ENCODE assay signal across 8 mouse cellular contexts in the genomic region with DNA sequence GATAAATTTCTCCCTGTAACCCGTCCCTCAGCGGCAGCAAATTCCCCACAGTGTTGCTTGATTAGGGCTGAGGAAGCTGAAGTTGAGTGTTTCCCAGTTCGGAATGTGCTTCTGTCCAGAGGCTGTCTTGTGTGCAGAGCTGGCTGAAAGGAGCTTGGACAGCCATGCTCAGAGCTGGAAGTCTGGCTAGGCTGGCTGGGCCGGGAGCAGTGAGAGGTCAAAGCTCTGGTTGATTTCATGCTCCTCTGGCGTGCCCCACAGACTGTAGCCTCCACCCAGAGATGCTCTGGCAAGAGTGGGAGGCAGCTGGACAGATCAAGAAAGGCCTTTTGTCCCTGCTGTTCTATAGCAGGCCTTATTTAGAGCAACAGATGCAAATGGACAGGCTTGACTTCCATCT.
DNase-seq lines count a peak whose midpoint lies in the region; ATAC-seq and TF ChIP-seq lines count a peak whose summit lies in the region.

No protein-coding gene starts in this region.

- H3K4me1 ChIP-seq in liver, adult 2 months (ENCODE audit: control insufficient read depth, insufficient read depth, low read length) = no peaks in the 10 kb centered on the region
- H3K4me1 ChIP-seq in liver, embryonic 12.5 days = no peaks in the 10 kb centered on the region
- no peaks in the 10 kb centered on the region for H3K4me1 ChIP-seq in embryonic facial prominence, embryonic 14.5 days (ENCODE audit: control insufficient read depth, insufficient read depth, low read length)
- peaks cover 7 to 10% of the 10 kb centered on the region in 2 experiments for H3K4me1 ChIP-seq in heart, embryonic 14.5 days (ENCODE audit: control insufficient read depth in 2 of 2, insufficient read depth in 2 of 2, low read length in 2 of 2)
- H3K4me1 ChIP-seq in limb, embryonic 10.5 days = peaks cover 21% of the 10 kb centered on the region
- H3K4me1 ChIP-seq in neural tube, embryonic 15.5 days = peaks cover 10% of the 10 kb centered on the region; the same call in 1 of the 2 replicates

- H3K9ac ChIP-seq in liver, adult 2 months (ENCODE audit: low read depth, low read length) = no peak overlapping the region
- H3K9ac ChIP-seq in liver, embryonic 12.5 days = no peak overlapping the region
- no peak overlapping the region for H3K9ac ChIP-seq in embryonic facial prominence, embryonic 14.5 days (ENCODE audit: low read depth, low read length)
- H3K9ac ChIP-seq in heart, embryonic 14.5 days (ENCODE audit: low read length) = no peak overlapping the region
- no peak overlapping the region for H3K9ac ChIP-seq in neural tube, embryonic 15.5 days (replicated peaks)

- 81% methylated on average over 5 of the region's 5 CpGs for WGBS in liver, adult 2 months
- 75% methylated on average over 5 of the region's 5 CpGs for WGBS in liver, embryonic 12.5 days (ENCODE audit: insufficient replicate concordance)
- WGBS in embryonic facial prominence, embryonic 14.5 days = 28% methylated on average over 5 of the region's 5 CpGs
- WGBS in heart, embryonic 14.5 days = 21% methylated on average over 5 of the region's 5 CpGs
- WGBS in limb, embryonic 10.5 days = 56% methylated on average over 5 of the region's 5 CpGs
- WGBS in neural tube, embryonic 15.5 days = 29% methylated on average over 5 of the region's 5 CpGs

- no peaks in the 10 kb centered on the region for H3K36me3 ChIP-seq in liver, adult 2 months (ENCODE audit: control insufficient read depth, insufficient read depth, low read length)
- H3K36me3 ChIP-seq in liver, embryonic 12.5 days = no peaks in the 10 kb centered on the region
- H3K36me3 ChIP-seq in embryonic facial prominence, embryonic 14.5 days (ENCODE audit: control insufficient read depth, insufficient read depth, low read length) = no peaks in the 10 kb centered on the region
- no peaks in the 10 kb centered on the region for H3K36me3 ChIP-seq in heart, embryonic 14.5 days (ENCODE audit: control insufficient read depth, insufficient read depth, low read length)
- no peaks in the 10 kb centered on the region for H3K36me3 ChIP-seq in limb, embryonic 10.5 days
- no peaks in the 10 kb centered on the region for H3K36me3 ChIP-seq in neural tube, embryonic 15.5 days

- no peaks in the 10 kb centered on the region for H3K27me3 ChIP-seq in liver, adult 2 months (ENCODE audit: control insufficient read depth, insufficient read depth, low read length)
- H3K27me3 ChIP-seq in liver, embryonic 12.5 days (replicated peaks) = no peaks in the 10 kb centered on the region
- no peaks in the 10 kb centered on the region for H3K27me3 ChIP-seq in embryonic facial prominence, embryonic 14.5 days (replicated peaks; ENCODE audit: control insufficient read depth, insufficient read depth, low read length)
- H3K27me3 ChIP-seq in heart, embryonic 14.5 days (ENCODE audit: control insufficient read depth, insufficient read depth, low read length) = no peaks in the 10 kb centered on the region
- no peaks in the 10 kb centered on the region for H3K27me3 ChIP-seq in limb, embryonic 10.5 days (ENCODE audit: low read depth, poor library complexity, severe bottlenecking)
- H3K27me3 ChIP-seq in neural tube, embryonic 15.5 days (replicated peaks) = no peaks in the 10 kb centered on the region

- no peak overlapping the region for H3K4me2 ChIP-seq in liver, embryonic 12.5 days
- no peak overlapping the region for H3K4me2 ChIP-seq in embryonic facial prominence, embryonic 14.5 days (ENCODE audit: low read depth, low read length)
- H3K4me2 ChIP-seq in heart, embryonic 14.5 days (ENCODE audit: low read length) = no peak overlapping the region
- H3K4me2 ChIP-seq in neural tube, embryonic 15.5 days = no peak overlapping the region

- no peak for TF ChIP-seq POLR2A in liver, adult 2 months (IDR thresholded peaks at IDR 0.05; ENCODE audit: extremely low read depth, insufficient read depth, low read length)

- ATAC-seq in liver, embryonic 12.5 days = no peak
- peak; percentile 62; the same call in 1 of the 2 replicates for ATAC-seq in embryonic facial prominence, embryonic 14.5 days (ENCODE audit: low read depth)
- ATAC-seq in heart, embryonic 14.5 days (ENCODE audit: insufficient number of reproducible peaks, insufficient read depth, low FRiP score, low read depth) = no peak
- peak; percentile 58; the same call in 1 of the 2 replicates for ATAC-seq in neural tube, embryonic 15.5 days (ENCODE audit: low FRiP score)

- no peak overlapping the region for H3K4me3 ChIP-seq in liver, adult 2 months (ENCODE audit: insufficient read depth, low read depth, low read length)
- H3K4me3 ChIP-seq in liver, embryonic 12.5 days = no peak overlapping the region
- H3K4me3 ChIP-seq in embryonic facial prominence, embryonic 14.5 days (ENCODE audit: low read depth, low read length) = no peak overlapping the region
- no peak overlapping the region for H3K4me3 ChIP-seq in heart, embryonic 14.5 days (ENCODE audit: control insufficient read depth in 1 of 2, insufficient read depth in 1 of 2, low read depth in 1 of 2, low read length in 2 of 2)
- H3K4me3 ChIP-seq in limb, embryonic 10.5 days = no peak overlapping the region
- H3K4me3 ChIP-seq in neural tube, embryonic 15.5 days (replicated peaks) = no peak overlapping the region

- no peak overlapping the region for H3K27ac ChIP-seq in liver, adult 2 months (replicated peaks; ENCODE audit: insufficient read depth, low read depth, low read length)
- no peak overlapping the region for H3K27ac ChIP-seq in liver, embryonic 12.5 days
- no peak overlapping the region for H3K27ac ChIP-seq in embryonic facial prominence, embryonic 14.5 days (replicated peaks; ENCODE audit: low read depth, low read length)
- peak overlapping the region; percentile 44 to 57 for H3K27ac ChIP-seq in heart, embryonic 14.5 days (replicated peaks in 1 of 2; ENCODE audit: control insufficient read depth in 1 of 2, insufficient read depth in 1 of 2, low read depth in 2 of 2, low read length in 2 of 2)
- H3K27ac ChIP-seq in limb, embryonic 10.5 days = peak overlapping the region; percentile 83
- H3K27ac ChIP-seq in neural tube, embryonic 15.5 days (replicated peaks) = 0 out of 2 replicates have a peak overlapping the region, but pooled peaks have one; percentile 48

- H3K79me2 ChIP-seq in liver, adult 2 months (ENCODE audit: control insufficient read depth, insufficient read depth, low read length) = no peaks in the 10 kb centered on the region

- peak; percentile 27 for DNase-seq in liver, adult 2 months (ENCODE audit: extremely low read depth, low read depth, low spot score)
- peak; percentile 63 for DNase-seq in embryonic facial prominence, embryonic 14.5 days (ENCODE audit: low spot score)
- peak; percentile 44 for DNase-seq in limb, embryonic 10.5 days (ENCODE audit: low spot score)
- DNase-seq in spleen, postnatal 36 days (ENCODE audit: low spot score in 2 of 2) = no peak
- no peak for DNase-seq in kidney, postnatal 14 days

- no peaks in the 10 kb centered on the region for H3K9me3 ChIP-seq in liver, embryonic 12.5 days (replicated peaks)
- 0 out of 2 replicates have a peak, but pooled peaks cover 5% of the 10 kb centered on the region for H3K9me3 ChIP-seq in embryonic facial prominence, embryonic 14.5 days (ENCODE audit: control insufficient read depth, low read length)
- no peaks in the 10 kb centered on the region for H3K9me3 ChIP-seq in heart, embryonic 14.5 days (ENCODE audit: control insufficient read depth, low read length)
- H3K9me3 ChIP-seq in limb, embryonic 10.5 days (replicated peaks) = no peaks in the 10 kb centered on the region
- H3K9me3 ChIP-seq in neural tube, embryonic 15.5 days (replicated peaks) = no peaks in the 10 kb centered on the region

- TF ChIP-seq CTCF in liver, adult 2 months (IDR thresholded peaks at IDR 0.05; ENCODE audit: low read depth, low read length) = no peak

Comparison
In these comparisons a context has a peak if more than half of its experiments do, and no peak if none do; other contexts are left out.
1. DNase-seq: peak in liver, adult 2 months (single experiment), embryonic facial prominence, embryonic 14.5 days (single experiment) and limb, embryonic 10.5 days (single experiment); none in spleen, postnatal 36 days (0 of 2) and kidney, postnatal 14 days (single experiment).
2. H3K27ac ChIP-seq: peak in heart, embryonic 14.5 days (2 of 2), limb, embryonic 10.5 days (single experiment) and neural tube, embryonic 15.5 days (single experiment); none in liver, adult 2 months (single experiment), liver, embryonic 12.5 days (single experiment) and embryonic facial prominence, embryonic 14.5 days (single experiment).
3. ATAC-seq: peak in embryonic facial prominence, embryonic 14.5 days (single experiment) and neural tube, embryonic 15.5 days (single experiment); none in liver, embryonic 12.5 days (single experiment) and heart, embryonic 14.5 days (single experiment).